Mouse (Mus musculus): ENCODE results near the gene Slc12a8.

Slc12a8 gene

DNA sequence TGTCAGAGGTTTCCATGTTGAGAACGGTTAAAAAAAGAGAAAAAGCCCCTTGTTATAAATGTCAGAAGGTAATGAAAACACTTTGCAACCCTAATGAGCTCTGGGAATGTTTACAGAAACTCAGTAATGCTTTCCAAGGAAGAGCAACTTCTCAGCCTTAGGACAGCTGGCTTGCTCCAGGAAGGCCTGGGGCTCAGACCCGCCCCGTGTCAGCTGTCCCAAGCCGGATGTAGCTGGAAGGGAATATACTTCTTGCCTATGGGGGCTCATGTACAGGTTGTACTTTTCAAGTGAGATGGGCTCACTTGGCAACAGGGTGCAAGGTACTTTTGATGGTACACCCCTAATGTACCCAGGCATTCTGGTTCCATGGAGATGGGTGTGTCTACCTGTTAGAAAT lies 28.4 kb downstream of the Slc12a8 start:
- DNase-seq = no peak

DNA sequence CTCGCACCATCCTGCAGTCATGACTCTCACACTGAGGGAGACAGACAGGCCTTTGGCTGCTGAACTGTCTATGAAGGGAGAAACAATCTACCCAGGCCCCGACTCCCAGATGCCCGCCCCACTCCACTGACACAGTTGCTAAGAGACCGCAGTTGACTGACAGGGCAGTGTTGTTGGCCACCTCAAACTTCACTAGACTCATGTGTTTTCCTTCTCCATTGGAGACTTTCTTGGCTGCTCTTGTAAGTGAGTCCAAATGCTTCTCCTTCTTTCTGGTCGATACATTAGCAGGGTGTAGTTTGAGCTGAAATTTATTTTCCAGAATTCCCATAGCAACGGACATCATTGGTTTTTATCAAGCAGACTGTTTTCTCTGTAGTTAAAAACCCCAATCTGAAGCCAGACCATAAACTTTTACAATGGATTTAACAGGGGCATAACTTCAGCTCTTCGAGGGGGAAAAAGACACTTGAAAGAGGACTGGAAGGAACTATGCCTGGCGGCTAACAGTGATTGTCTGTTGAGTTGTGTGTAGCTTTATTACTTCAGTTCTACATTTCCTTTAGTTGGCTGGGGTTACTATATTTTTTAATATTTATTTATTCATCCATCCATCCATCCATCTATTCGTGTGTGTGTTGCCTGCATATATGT lies 36.7 kb downstream of the Slc12a8 start:
- no peak for DNase-seq

DNA sequence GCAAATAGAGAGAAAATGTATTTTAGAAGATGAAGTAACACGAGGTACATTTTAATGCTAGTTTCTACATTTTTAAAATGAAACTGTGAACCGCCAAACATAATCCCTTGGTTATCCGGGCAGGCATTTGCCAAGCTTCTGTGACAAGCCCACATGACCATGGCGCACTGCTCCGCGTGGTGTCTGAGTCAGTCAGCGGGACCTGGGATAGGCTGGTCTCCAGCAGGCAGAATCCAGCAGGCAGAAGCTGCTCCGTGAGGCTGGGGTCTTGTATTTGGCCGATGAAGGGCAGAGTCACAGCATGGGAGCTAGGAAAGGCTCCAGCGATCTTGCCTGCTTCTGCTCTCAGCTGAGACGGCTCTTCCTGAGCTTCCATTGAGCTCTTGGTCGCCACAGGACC lies 41.0 kb downstream of the Slc12a8 start:
- DNase-seq = no peak

DNA sequence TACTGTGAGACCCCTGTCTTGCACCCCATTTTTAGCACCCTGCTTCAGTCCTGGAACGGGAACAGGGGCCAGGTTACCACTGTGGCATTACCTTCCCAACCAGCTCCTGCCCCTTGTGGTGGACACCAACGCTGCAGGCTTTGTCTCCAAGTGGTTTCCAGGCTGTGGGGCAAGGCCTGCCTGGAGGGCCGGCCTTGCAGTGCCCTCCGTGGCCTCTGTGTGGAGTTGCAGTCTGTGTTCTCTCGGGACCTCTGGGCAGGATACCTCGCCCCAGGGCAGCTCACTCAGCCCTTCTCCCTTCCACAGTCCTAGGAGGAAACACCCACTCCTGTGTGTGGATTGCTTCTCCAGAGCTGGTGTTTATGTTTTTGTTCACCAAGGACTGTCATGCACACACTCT lies 43.2 kb downstream of the Slc12a8 start:
- DNase-seq = peak; percentile 69

DNA sequence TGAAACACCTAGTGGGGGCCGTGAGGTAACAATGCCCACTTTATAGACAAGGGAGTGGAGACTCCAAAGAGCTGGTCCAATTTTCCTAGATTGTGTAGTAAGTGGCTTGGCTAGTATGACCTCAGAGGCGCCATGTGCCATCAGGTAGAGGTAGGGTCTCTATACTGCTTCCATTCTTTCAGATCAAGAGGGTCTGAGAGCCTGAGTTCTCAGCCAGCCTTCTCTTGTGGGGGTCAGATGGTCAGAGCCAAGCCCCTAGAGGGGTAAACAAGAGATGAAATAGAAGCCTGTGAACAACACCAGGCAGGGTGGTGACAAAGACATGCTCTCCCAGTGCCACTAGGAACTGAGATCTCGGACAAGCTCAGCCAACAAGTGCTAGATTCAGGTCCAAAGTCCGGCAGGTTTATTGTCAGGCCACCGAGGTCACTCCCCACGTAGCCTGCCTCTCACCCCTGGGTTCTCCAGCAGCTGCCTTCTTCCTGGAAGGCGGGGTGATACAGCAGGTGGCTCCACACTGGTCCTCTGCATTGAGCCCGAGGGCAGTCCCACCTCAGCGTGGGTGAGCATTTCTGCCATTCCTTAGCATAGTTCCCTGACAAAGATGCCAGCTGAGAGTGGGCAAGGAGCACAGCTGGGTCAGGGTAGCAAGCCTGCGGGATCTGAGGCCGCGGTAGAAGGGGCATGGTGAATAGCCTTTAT lies 44.3 kb downstream of the Slc12a8 start:
- no peak for DNase-seq

DNA sequence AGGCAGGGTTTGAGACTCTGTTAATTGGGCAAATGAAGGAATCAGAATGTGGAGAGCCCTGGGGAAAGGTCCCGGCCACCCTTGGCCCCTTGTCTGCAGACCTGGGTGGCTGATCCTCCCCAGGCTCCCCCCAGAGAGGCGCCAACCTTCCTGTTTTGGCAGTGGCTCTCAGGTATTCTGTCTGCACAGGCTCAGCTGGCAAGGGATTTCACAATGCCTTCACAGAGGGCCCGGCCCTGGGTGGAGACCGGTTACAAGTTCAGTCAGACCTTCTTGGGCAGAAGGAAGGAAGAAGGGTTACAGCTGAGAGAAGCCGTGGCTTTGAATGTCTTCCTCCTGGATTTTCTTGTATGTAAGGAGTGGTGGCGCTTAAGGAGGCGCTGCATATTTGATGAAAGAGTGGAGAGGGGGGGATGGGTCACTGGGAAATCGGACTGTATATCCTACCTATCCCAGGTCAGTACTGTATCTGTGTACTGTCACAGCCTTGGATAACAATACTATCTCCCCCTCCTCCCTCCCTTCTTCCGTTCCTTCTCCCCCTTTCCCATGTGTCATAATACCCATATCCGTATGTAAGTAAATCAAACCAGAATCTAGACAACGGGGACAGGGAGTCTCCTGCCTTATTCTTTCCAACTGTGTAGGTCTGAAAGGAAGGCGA lies 45.9 kb downstream of the Slc12a8 start:
- DNase-seq = no peak

DNA sequence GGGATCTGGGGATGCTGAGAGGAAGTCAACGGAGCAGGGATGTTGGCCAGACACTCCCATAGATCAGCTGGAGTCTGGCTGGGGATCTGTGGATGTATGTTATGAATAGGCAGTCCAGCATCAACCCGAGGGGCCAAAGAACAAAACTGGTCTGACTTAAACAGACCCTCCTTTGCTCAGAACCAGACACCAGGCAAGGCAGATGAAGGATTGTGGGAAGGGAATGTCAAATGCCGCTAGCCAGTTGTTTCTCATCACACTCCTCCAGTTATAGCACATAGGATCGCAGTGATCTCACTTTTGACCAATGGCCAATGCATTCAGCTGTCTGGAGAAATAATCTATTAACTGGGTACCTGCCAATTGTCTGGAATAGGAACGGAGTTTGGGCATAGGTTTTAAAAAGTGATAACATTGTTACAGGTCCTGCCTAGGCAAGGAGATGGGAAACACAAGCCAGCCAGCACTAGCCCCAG lies 46.4 kb downstream of the Slc12a8 start:
- no peak for DNase-seq

DNA sequence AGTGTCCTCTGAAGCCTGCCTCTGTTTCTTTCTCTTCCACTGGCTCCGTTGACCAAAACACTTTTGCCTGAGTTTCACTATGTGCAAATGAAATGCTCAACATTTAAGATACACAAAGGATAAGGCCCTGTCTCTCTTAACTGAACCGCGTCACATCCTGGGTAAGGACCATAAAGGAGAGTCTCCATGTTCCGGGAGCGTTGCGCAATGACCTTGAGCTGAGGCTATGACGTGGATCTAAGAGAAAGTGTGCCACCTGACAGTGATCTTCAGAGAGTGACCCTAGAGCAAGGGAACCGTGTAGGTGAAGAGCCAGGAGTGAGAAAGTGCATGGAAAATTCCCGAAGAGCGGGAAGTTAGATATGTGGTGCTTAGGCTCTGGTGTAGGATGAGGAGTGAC lies 49.3 kb downstream of the Slc12a8 start:
- no peak for DNase-seq

DNA sequence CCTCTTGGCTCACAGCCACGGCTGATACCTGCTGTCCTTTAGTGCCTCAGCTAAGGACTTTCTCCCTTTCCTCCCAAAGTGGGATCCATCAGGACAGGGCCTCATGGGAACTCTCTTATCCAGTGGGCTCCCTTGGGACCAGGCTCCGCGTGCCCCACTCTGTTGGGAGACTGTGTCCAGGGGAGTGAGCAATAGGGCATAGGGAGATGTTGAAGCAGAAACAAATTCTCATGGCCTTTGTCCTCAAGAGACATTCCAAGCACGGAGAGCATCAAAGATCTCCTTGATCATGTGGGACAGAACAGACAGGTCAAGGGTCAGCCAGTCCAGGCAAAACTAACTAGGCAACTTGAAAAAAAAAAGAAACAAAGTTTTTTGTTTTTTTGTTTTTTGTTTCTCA lies 50.6 kb downstream of the Slc12a8 start:
- DNase-seq = no peak

DNA sequence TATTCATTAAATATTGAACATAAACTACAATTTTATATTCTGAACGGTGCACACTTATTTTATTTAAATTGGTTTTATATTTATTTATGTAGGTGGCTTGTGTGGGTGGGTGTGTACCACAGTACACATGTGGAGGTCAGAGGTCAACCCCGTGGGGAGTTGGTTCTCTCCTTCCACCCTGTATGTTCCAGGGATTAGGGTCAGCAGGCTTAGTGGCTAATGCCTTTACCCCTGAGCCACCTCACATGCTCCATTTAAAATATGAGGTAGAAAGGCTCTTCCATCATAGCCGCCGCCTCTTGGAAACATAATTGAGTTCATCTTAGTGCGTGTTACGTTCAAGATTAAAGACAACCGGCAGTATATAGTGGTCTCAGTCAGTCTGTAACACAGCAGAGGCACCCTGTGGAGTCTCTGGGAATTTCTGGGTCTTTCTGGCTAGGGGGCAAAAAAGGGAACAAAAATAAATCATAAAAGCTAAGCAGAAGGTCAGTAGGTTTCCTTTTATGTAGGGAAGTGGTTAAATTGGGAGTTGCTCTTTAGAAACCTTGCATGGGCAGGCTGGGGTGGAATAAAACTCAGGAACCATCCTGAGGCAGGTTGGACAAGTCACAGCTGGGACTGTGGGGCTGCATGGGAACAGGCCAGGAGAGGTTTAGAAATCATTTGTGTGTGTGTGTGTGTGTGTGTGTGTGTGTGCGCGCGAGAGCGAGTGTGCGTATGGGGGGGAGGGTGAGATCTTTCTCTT lies 51.3 kb downstream of the Slc12a8 start:
- no peak for DNase-seq

DNA sequence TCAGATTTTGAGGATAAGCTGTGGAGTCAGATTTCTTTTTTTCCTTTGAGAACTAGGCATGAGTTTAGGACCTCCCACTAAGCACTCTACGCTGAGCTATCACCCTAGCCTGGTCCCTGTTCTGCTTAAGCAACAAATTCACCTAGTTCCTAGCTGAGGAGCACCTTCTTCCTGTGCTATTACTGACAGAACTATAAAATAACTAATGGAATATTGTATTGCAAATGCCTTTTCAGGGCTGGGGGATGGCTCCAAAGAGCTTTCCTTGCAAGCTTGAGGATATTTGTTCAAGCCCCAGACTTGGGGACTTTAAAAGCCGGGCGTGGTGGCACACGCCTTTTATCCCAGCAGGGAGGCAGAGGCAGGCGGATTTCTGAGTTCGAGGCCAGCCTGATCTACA lies 55.5 kb downstream of the Slc12a8 start:
- DNase-seq = no peak

DNA sequence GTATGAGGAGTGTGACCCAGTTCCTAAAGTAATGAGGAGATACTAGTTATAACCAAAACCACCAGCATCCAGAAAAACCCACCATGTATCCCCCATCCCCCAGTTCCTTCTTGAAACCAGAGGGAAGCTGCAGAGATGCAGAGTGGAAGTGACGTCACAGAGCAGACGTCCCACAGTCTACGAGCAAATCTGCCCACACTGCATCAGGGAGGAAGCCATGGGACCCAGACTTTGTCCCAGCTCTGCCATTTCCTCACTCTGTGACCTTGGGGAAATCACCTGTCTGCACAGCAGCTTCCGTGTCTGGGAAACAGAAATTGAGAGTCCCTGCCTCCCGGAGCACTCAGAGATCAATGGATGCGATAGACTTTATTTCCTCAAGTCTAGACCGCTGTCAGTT lies 56.6 kb downstream of the Slc12a8 start:
- DNase-seq = no peak

DNA sequence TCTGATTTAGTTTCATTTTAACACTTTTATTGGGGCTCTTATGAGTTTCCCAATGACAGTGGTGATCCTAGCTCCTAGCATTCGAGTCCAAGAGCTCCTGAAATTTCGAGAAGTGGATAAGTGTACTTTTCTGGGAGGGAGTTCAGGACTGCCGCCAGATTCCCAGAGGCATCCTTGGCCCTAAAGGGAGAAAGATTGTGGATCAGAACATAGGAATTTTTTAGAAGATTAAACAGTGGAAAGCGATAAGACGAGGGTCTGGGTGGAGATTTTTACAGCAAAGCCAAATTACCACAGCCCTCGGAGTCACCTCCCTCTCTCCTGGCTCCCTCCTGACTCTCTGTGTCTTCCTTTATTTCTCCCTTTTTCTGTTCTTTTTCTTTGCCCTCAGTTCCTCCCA lies 58.6 kb downstream of the Slc12a8 start:
- no peak for DNase-seq

DNA sequence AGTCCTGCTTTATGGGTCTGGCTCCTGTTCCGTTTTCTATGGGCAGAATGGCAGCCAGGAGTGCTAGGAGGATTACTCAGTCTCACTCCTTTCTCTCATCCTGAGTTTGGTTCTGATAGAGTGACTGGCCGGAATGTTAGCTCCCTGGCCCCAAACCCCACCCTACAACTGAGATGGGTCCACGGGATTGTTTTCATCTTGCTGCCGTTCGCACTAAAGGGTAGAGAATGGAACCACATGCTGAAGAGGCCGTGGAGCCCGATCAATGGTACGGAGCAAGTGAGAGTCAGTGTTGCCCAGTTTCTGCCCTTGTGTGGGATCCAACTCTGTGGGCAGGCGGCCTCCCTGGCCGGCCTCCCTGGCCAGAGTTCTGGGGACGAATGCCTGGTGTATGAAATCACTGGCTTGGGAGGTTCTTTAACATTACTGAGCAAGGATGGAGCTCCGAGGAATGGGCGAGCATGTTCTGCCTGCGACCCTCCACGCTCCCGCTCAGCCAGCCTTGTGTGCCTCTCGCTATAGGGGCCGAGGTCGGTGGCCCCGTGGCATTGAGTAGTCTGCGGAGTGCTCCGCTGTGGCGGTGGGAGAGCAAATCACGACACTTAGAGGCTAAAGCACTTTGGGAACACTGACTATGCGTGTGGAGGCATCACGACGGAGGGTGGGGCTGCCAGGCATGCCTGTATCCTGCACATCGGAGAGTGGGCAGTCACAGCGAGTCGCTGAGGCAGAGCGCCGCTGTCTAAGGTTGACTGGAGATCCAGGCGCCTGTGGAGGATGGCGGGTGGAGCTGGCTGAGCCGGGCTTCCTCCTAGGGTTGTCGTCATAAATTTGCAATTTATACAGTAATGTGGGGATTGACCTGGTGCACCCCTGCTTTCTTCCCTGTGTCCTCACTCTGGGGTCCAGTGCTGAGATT lies 59.4 kb downstream of the Slc12a8 start:
- DNase-seq = no peak

DNA sequence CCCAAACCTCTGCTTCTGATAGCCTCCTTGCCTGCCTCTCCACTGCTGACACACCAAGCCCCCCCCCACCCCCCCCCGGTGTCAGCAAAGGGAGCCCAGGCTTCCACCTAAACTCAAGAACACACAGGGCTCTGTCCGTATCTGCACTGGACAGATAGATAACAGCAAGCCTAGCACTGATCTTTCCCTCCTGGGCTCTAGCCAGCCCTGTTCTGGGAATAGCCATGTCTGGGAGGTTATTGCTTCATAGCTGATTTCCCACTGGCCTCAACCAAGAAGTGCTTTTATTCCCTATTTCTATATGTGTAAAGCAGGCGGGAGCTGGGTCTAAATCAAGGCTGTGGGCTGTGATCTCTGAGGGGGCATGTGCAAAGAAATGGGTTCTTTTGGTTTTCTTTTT lies 61.3 kb downstream of the Slc12a8 start:
- no peak for DNase-seq

DNA sequence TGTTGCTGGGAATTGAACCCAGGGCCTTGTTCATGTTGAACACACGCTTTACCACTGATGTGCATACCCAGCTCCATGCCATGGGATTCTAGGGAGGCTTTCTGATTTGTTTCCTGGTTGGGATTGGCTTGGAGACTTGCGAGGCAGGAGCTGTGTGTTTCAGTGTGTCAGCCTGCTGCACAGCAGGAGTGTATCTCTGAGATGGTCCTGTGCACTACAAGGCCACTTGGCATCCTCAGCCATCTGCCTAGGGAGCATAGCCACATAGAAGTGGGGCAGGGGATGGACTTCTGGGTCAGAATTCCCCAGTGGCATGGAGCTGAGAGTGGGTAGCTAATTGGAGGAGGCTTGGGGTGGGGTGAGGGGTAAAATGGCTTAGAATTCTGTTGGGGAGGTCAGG lies 63.2 kb downstream of the Slc12a8 start:
- DNase-seq = no peak

DNA sequence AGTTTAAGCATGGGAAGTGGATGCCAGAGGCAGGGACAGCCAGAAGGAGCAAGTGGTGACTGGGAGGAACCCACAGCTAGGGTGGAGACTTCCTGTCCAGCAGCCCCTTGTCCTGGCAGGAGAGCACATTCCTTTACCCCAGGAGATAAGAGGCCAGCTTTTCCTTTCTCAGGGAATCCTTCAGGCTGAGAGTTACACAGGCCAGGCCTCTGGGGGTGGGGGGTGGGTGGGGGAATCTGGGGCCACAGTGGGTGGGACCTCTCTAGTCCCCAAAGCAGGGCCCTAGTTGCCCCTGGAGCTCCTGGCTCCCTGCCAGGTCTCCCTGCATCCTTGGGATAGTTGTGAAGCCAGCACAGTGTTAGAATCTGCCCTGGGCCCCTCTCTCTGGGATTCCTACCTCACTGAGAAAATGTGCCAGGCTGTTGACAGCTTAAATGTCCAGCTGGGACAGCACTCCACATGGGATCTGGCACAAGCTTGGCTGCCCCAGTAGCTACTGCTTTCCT lies 63.7 kb downstream of the Slc12a8 start:
- DNase-seq = peak; percentile 44

DNA sequence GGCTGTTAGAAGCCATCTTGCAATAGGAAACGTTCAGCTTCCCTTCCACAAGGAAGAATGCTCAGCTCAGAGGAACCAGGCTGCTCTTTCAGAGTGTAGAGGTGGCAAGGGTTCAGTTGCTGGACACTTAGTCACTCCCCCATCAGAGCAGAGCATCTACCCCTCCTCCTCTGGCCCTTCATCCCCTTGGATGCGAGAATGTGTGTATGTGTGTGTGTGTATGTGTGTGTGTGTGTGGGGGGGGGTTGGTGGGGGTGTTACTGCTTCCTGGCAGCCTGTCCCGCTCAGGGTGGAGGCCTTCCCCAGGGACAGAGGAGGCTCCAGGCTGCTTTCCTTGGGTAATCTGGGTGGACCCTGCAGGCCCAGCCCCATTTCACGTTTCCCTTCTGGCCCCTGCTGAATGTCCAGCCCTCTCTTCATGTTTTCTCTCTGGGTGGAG lies 64.6 kb downstream of the Slc12a8 start:
- no peak for DNase-seq

DNA sequence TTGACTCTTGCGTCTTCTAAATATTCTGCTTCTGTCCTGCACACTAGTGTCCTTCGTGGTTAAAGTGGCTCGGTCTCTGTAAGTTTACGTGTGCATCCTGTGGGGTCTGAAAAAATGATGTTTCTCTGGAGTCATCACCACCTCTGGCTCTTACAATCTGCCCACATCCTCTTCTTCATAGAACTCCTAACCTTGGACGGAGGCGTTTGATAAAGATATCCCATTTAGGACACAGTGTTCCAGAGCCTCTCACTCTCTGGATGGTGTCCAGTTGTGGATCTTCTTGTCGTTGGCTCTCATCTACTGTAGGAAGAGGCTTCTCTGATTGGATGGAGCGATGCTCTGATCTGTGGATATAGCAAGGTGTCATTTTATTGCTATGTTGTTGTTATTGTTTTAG lies 65.4 kb downstream of the Slc12a8 start:
- DNase-seq = no peak

DNA sequence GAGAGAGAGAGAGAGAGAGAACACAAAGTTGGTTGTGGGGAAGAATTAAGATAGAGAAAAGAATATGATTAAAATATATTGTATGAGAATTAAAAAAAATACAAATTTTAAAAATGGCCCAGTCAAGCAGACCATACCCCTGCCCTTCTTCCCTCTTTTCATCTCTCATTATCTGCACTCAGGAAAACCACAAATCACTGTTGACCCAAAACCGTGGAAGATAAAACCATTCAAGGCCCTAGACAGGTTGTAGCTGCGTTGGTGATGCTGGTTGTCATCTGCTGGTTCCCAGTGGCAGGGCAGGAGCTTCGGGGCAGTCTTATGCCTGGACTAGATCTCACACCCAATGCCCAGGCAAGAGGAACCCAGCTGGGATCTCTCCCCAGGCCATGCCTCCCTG lies 66.2 kb downstream of the Slc12a8 start:
- no peak for DNase-seq

DNA sequence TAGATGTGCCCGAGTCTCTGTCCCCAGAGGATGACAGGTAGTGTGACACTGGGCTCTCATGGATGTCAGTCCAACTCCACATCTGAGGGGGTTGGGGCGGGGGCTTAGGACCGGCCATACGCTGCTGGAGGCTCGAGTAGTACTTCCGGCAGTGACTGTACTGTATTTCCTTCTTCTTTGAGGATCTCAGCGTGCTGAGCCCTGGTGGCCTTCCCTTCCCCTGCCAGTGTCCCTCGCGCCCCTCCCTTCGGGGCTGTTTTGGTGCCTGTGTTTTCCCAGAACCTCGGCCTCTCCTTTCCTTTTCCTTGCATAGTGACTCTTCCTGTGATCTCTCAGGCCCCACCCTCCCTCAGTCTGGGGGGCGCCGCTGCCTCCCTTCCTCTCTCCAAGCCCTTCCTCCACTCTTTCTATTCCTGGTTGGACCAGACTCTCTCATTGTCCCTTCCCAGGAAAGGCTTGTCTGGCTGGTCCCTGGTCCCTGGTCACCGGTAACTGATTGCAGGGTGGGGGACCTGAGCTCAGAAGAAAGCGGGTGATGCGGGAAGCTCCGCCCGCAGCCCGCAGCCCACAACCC lies 66.8 kb downstream of the Slc12a8 start:
- peak; percentile 36 for DNase-seq

Data from liver (tissue).